Mouse (Mus musculus) Muller cell, postnatal 12 days (primary cell): ENCODE measurements around the gene Ebp.

ENCODE experiments used
- DNase-seq: peaks from one replicate; pipeline ENCODE4 v3.0.0-alpha.2; 2015; ENCODE audit errors: inconsistent ontology term

Gene Ebp

DNA sequence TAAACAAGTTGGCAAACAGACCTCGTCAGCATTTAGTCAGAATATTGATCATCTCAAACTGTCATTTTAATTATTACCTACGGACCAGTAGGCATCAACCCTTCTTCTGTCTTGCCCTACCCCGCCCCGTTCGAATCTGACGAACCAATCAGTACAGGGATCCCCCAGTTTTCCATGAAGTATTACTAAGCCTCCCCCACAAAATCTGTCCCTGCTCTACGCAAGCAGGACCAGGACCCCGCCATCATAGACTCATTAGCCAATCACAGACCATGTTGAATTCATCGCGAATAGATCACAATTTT is at the start of gene Ebp:
Gene Ebp, minus strand, starts transcription at position 94 of the 305 bp plus-strand sequence.
- no peak for DNase-seq

DNA sequence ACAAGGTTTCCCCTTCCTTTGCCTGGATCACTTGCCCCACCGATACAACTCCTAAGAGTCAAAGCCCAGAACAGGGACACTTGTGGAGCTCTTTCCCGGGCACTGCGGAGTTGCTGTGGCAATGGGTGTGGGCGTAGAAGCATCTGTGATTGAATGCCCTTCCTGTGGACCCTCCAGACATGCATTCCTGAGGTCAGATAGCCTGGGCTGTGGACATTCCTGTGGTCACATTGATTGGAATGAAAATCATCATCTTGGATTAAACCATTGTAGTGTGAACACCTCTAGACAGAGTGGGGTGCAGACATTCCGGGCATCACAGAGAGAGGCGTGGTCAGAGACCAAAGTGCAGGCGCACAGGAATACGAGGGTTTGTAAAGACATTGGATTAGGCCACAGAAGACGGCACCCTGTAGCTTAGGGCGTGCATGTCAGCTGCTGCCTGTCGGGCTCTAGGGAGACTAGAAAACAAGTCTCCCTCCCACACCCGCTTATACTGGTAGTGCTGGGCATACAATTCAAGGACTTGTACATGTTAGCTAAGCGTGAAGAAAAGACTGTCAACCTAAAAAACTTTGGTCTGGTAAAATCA is 45.6 kb upstream of the Ebp start:
- DNase-seq, result peak; percentile 91

DNA sequence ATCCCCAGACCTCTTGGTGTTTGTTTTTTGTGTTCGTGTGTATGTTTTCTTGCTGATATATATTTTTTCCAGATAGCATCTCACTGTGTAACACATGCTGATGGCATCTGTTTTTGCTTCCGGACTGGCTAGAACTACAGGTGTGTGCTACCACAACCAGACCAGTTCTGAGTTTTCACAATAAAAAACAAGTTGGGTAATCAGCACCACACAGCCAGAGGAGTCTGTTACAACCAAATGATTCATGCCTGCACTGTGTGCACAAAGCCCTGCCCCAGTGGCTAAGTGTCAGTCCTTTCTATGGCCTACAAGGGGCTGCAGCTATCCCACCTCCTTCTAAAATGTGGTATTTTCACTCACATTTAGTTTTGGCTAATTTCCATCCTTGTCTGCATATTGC is 43.4 kb upstream of the Ebp start:
- DNase-seq, result no peak

DNA sequence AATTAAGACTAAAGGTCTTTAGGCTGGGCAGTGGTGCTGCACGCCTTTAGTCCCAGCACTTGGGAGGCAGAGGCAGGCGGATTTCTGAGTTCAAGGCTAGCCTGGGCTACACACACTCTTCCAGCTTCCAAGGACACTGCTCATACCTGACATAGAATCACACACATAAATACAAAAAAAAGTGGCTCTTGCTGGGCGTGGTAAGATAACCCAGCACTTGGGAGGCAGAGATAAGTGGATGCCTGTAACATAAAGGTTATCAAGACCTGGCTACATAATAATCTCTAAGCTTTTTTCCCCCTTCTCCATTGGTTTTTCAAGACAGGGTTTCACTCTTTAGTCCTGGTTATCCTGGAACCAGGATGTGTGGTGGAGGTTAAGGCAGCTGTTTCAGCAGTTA is 40.3 kb upstream of the Ebp start:
- DNase-seq, result no peak

DNA sequence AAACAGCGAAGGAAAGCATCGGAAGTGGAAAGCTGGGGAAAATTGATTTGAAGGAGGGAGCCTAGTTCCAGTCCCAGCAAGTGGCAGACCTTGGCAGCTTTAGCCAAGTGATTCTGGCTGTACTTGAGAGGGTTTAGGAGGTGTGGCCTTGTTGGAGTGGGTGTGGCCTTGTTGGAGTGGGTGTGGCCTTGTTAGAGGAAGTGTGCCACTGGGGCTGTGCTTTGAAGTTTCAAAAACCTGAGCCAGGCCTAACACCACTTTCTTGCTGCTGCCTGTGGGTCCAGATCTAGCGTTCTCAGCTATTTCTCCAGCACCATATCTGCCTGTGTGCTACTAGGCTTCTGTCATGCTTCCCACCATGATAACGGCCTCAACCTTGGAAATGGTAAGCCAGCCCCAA is 37.0 kb upstream of the Ebp start:
- no peak for DNase-seq

DNA sequence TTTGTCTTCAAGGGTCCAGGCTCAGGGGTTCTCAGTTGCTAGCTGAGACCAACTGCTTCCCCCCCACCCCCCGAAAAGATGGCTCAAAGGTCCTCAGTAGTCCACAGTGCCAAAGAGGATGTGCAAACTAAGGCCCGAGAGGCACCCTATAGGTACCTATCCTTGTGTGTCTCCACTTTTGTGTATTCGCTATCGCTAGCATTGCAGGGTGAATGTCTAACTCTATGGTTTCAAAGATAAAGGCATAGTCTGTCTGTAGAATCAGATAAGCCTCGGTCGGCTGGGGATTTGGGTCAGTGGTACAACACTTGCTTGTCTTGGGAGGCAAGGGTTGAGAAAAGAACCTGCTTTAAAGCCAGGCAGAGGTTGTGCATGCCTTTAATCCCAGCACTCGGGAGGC is 30.2 kb upstream of the Ebp start:
- no peak for DNase-seq

DNA sequence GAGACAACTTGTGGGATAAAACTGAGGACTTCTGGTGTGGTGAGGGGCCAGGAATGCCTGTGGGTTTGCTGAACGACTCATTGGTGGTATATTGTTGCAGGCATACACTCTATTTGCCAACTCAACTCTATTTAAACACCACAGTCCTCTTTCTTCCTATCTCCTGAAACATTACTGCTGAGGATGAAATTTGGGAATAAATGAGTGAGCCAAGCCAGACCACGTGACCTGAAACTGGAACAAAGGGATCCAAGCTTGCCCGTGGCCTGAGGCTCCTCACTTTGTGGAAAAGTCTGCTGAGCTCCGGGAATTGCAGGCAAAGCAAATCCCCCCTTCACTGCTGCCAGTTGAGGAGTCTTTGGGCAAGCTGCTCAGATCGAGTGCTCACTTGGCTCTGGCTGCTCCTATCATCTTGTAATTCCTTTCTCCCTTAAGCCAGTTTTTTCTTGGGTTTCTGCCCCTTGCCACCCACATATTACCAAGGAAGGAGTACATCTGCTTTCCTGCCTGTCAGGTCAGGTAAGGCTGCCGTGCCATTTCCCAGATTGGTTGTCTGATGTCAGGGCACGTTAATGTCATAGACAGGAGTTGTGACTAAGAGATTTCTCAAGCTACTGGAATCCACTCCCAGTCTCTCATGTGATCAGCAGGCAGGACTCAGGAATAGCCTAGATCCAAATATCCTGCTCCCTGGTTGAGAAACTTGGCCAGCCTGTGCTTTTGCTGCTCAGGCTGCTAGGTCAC is 29.5 kb upstream of the Ebp start:
- peak; percentile 81 for DNase-seq

DNA sequence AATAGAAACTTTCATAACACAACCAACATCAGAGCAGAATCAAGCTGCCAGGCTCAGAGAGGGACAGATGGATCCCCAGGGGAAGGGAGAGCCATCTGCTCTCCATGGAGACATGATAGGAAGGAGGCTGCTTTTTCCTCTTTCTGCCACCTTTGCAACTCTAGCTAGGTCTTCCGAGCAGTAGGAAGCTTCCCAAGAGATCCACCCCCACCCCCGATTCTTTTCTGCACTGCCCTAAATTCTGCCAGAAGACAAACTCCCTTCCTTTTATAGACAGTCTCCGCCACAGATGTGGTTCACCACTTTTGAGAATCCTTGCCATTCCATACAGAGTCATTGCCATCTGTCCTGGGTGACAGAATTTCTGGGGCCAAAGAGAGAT is 29.0 kb upstream of the Ebp start:
- no peak for DNase-seq

DNA sequence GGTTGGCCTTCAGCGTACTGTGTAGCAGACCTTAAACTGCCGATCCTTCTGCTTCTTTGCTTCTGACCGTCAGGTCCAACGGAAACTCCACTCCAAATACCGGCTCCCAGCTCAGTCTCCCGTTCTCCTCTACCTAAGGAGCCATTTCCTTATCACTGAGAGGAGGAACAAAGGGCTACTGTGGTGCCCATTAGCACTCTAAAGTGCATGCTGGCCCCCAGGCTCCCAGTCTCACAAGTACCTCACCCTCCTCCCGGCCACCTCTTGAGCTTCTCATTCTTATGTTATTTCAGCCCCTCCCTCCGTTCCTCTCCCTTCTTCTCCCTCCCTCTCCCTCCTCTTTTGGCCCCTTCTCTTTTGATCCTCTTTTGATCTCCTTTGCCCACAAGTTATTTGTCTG is 26.3 kb upstream of the Ebp start:
- DNase-seq, result no peak

DNA sequence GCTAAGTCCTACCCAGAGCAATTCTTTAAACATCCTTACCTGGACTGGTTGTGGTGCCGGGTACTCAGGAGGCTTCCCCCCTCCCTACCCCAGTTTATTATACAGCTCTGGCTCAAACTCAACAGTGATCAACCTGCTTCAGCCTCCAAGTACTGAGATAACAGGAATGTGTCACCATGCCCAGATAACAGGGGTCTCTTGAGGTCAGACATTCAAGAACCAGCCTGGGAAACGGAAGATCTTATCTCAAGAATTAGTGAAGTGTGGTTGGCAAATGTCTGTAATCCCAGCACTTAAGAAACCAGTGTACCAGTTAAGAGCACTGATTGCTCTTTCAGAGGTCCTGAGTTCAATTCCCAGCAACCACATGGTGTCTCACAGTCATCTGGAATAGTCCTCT is 24.8 kb upstream of the Ebp start:
- DNase-seq, result no peak

DNA sequence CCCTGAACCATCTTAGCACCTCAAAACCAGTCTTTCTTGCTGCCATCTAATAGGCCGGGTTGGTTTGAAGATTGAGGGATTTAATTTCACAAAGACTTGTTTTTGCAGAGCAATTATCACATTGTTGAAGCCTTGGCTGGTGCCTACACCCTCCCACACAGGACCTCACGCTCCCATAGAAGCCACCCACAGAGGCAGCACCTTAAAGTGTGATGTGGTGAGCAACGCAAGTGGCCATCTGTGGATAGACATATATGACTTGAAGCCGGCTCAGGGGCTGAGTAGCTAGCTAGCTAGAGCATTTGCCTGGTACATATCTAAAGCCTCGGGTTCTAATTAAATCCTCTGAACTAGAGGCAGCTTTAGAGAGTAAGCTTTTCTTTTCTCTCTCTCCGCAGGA is 24.1 kb upstream of the Ebp start:
- DNase-seq, result no peak

DNA sequence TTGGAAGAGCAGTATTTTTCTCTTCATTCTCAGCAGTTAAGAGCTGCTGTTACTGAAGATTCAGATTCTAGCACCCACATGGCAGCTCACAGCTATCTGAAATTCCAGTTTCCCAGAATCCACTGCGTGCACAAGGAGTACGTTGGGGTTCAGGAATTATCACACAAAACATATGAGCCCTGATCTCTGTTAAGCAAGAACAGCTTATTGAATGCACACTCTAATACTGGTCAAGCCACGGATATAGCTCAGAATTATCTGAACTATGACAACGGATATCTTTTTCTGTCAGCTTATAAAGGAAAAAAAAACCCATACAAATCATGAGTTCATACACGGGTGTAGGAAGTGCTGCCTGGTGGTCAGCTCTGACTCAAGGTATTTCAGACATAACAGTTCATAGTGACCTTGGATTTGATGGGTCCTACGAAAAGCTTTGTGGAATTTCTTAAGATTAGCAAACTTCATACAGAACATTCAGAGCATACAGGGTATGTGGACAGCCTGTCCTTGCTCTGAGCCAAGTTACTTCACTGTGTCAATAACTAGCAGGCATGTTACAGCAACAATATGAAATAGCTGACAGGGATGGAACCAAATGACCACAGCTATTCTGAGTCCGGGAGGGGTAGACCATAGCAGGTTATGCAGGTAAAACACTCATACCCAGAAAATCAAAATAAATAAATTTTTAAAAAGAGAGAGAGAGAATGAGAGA is 18.3 kb upstream of the Ebp start:
- no peak for DNase-seq

DNA sequence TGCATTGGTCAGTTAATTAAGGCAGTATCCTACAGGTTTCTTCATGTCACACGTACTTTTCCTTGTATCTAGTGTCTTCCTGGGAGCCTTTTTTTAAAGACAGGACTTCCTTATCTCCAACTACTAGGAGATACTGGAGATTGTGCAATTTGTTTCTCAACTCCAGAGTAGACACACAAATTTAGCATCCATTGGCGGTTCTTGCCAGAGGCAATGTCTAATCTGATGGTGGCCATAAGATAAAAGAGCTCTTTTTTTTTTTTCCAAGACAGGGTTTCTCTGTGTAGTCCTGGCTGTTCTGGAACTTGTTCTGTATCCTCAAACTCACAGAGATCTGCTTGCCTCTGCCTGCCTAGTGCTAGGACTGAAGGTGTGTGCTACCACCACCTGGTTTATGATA is 16.4 kb upstream of the Ebp start:
- no peak for DNase-seq

DNA sequence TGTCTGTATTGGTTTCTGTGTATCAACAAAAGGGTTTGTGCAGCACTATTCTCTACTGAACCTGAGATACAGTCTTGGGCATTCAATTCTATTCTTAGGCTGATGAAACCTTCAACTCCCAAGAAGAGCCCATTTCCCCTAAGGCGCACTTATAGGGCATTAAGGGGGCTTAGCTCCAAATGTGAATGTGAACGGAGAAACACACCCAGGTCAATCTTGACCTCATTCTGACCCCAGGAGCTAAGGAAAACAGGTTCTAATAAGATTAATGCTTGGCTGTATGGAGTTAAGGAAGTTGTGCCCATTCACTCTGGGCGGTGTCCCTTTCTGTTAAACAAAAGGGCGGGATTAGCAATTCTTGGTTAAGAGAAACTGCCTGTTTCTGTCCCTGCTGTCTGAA is 13.9 kb upstream of the Ebp start:
- DNase-seq, result no peak

DNA sequence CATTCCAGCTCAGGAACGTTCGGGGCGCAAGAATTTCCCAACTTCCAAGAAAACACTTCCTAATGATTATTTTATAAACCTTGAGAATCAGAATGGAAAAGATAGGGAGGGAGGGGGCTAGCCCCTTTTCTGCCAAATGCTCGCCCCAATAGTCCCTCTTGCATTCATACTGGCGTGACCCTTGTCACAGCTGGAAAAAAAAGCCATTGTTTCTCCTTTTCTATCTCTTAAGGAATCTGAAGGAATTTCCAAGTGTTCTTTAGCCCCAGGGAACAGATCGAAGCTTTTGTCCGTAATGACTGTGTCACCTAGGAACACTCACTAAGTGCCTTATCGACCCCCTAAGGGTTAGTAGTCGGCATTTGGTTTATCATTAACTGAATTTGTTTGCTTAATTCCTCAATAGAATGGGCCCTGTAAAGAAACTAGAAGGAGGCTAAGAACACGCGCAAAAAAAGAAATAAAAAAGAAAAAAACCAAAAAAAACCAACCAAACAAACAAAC is 13.4 kb upstream of the Ebp start:
- no peak for DNase-seq

DNA sequence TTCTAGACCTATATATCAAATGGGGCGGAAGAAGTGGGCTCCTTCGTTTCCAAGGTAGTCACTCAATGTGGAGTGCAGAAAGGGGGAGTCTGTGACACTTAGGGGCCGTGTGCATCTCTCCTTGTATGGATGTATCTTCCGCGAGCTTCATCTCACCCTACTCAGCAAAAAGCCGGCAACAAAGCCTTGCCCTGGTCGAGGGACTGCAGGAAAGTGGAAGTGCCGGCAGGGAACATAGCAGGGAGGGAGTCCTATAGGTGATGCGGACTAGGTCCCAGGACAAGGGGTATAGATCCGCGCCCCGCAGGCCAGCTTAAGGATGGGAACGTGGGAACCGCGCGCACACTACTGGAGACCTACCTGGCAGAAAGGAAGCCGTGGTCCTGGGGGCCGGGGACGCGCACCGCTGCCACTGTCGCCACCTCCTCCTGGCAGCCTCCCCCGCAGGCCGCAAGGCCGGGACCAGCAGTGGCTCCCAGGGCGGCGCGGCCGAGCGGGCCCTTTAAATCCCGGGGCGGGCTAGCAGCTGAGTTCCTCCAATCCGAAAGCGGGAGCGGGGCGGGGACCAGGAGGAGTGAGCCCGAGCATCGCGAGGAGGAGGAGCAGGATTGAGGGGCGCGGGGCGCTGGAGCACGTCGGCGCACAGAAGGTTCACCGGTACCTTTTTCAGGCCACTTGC is 12.8 kb upstream of the Ebp start, which contains the start of gene Porcn:
Gene Porcn, minus strand, starts transcription at position 511 of the 679 bp plus-strand sequence.
- peak; percentile 92 for DNase-seq

DNA sequence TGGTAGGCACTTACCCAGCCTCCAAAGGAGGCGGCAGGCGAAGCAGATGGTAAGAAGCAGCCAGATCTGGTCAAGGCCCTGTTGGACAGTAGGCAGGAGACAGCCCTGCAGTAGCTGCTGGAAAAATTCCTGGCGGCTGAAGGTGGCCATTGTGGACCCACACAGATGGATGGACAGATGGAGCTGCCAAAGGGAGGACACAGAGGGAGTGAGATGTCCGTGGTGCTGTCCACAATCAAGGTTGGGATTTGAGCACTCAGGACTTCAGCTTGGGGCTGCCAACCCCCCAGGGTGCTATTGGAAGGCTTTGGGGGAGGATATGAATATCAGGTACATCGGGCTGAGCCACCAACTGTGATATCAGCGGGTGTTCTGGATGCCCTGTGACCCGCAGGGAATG is 12.2 kb upstream of the Ebp start:
- no peak for DNase-seq

DNA sequence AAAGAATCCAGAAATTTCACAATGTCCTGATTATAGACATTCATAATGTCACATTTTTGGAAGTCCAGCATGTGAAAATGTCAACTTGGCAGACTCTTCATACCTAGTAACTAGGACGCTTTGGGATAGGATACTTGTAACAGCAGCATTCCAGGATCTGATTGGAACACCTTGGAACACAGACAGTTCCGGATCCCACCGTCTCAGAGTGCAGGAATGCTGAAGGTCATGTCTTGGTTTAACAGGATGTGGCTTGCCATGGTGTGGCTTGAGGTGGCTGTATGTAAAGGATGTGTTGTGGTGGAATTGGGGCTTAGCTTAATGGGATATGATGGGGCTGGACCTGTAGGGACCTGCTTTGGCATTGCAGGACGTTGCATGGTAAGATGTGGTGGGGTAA is 11.8 kb upstream of the Ebp start:
- DNase-seq, result no peak

DNA sequence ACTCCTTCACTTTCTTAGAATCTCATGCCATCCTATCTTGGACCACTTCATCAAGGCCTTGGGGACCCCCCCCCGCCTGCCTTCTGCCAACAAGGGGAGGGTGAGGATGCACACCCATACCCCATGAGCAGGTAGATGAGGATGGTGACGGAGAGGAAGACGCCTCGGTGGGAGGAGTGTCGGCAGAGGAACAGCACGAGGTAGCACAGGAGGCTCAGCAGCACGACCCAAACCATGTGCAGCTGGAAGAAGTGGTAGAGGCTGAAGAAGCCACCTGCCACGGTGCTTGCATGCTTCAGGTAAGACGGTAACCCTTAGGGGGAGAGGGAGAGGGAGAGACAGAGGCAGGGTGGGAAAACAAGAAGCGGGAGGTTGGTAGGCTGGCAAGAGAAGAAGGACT is 10.8 kb upstream of the Ebp start:
- DNase-seq, result no peak

DNA sequence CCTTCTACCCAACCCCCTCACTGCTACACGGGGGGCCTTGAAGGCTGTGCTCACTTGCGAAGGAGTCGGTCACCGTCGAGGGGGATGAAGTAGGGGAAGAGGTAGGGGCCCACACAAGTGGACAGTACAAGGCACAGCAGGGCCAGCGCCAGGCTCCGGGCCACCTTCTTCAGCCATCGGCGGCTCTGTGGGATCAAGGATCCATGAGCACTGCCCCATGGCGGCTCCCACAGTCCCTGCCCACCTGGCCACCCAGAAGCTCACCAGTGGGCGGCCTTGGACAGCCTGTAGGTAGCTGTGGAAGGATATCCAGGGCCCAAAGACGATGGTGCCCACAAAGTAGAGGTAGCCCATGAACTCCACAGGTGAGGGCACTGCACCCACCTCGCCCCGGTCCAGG is 9.8 kb upstream of the Ebp start:
- DNase-seq, result no peak

DNA sequence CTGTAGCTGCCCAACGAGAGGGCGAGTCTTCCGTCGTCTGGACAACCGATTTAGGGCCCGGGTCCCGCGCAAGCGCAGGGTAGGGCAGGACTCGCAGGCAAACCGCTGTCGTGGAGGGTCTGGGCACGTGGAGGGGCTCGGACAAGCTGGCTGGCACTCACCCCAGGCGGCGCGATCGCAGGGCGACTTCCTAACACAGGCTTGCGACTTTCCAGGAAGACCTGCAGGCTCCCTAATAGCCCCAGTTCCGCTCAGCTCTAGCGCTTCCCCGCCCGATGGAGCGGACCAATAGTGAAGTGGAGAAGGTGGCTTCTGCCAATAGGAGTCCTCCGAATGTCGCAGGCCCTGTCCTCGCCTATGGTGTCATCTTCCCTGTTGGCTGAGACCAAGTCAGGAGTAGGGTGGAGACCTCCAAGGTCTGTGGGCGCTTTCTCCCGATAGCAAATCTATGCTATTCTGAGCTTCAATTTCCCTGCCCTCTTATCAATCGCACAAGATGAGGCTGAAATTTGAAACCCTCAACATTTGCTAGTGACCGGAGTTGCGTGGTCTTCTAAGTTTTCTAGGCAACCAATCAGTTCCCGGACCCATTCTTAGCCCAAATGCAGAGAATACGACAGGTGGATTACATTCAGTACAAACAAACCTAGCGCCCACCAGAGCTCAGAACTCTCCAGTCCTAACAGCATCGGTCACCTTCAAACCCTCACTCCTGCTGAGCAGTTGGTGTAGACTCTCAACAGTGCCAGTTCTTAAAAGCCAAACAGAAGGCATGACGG is 483 bp downstream of the Ebp start:
- DNase-seq, result peak; percentile 87

DNA sequence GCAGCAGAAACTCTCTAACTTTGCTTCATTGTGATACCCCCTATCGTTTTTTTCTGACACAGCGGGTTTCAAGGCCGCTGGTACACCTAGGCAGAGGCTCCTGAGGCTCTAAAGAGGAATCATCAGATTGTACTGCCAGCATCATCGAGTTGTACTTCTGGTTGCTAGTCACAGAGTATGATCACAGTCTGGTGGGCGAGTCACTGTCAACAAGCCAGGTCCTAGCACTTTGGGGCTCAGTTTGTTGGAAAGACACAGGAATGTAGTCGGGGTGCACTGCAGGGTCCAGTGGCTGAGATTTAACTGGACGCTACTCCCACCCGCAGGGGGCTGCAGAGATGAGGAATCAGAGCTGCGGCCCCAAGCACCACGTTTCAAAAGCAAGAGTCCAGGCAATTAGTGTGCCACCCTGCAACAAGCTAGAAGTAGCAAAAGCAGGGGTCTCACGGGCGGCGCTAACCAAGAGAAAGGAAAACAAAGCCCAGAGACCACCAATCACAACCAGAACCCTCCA is 1.1 kb downstream of the Ebp start:
- no peak for DNase-seq
